Mouse (Mus musculus): ENCODE results near the gene Ankub1.

Ankub1 gene

DNA sequence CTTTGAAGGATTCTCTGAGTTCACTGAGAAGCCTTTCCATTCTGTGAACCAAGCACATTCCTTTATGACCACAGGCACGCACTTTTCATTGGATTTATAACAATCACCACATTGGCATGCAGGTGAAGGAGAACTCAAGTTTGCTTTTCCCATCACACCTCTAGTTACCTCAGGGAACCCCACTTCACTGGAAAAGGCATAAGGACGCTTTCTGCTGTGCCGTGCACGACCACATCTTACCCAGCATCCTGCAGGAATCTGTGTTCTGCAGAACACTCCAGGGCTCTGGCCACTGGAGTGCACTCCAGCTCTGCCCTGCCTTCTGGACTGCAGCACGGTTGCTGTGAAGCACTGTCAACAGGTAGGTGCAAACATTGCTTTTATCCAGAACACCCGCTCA is 55.0 kb downstream of the Ankub1 start:
- WGBS: 88% methylated on average over 6 of the region's 6 CpGs

DNA sequence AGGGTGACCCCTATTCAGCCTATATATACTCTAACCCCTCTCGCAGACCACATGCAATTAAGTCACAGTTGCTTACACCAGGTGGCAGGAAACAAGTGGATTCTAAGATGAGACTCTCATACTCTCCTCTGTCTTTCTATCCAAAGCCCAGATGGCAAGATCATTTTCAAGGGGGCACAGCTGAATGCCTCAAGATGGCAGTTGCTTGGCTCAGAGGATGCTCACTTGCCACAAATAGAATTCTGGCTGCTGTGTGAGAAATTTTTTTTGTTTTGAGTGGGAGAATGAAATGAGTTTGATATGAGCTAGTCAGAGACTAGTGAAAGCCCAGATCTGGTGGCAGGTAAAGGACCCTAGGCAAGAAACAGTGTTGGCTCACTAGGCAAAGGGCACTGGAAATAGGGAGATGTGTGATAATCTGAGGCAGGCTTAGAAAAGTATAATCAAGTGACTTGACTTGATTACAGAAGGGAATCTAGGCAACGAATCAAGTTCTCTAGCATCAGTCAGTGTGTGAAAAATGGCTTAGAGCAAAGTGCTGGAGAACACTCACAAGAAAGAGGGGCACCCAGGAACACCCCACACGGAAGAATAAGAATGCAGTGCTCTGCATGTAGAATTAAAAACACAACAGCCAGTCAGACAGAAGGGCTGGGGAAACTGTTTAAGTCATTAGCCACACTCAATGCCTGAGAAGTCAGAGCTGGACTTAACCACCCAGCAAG is 57.7 kb downstream of the Ankub1 start:
- WGBS: 35% methylated on average over 3 of the region's 3 CpGs

DNA sequence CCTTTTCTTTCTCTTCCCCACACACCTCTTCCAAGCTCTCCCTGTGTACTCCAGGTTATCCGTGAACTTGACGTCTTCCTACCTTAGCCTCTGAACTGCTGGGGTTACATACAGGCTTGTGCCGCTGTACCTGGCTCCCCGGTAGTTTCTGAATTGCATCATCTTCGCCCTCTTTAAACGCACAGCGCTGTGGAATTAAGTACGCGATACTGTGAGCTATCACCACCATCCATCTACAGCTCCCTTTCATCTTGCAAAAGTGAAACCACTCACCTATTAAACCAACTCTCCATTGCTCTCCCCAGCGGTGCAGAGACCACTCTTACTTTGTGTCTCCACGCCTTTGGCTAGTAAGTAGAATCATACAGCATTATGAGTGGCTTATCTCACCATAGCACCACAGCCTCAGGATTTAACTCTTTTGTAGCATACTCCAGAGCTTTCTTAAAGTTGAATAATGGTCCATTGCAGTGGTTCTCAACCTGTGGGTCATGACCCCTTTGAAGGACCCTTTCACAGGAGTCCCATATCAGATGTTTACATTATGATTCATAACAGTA is 65.6 kb downstream of the Ankub1 start:
- WGBS: 92% methylated on average over 11 of the region's 11 CpGs

DNA sequence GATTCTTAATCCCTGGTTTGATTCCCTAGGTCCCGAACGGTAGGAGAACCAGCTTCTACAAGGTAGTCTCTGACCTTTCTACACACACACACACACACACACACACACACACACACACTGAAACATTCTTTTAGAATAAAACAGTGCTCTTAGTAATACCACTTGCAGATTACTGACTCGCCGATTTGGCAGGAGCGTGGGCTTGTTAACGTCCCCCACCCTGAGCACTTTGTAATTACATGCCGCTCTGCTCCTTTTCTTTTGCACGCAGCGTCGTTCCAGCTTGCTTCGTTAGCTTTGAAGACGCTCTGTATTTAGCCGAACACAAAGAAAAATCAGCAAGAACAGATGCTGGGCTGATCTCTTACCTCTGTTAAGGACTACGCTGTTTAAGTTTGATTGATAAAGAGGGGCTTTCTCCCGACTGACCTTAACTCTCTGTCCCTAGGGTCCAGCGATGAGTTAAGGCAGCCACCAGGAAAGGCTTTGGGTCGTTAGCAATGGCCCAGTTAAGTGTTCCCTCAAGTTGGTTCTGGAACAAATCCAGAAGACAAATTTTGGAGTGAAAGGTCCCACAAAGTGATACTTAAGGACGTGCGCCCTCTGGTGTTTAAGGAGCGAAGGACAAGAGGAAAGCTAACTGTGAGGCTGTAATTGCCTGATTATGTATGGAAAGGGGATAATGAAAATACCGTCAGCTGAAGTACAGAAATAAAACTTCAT is 67.2 kb downstream of the Ankub1 start:
- WGBS: 8% methylated on average over 21 of the region's 21 CpGs

DNA sequence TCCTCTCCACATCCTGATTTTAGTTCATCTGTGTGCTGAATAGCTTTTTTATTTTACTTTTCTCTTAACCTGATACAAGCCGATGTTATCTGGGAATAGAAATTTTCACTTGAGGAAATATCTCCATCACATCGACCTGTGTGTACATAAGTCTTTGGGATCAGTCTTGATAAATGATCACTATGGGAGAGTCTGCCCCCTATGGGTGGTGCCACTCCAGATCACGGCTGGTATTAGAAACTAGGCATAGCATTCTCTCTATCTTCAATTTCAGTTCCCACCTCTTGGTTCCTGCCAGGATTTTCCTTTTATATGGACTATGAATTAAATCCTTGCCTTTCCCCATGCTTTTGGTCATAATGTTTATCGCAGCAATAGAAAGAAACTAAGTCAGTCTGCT is 72.9 kb downstream of the Ankub1 start:
- 74% methylated on average over 4 of the region's 4 CpGs for WGBS

DNA sequence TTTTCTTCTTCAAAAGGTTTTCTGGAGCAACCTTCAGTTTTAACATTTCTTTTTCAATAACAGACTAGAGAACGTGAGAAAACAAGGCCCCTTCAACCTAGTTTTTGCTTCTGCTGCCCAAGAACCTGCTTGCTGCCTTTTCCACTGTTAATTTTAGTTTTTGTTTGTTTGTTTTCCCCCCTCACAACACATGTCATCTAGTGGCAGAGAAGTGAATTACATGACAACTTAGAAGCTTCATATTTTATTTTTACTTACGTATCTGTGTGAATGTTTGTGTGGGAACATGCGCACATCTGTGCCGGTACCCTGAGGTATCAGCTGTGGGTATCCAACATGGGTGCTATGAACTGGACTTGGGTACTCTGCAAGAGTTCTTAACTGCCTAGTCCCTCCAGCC is 76.9 kb downstream of the Ankub1 start:
- 80% methylated on average over 4 of the region's 4 CpGs for WGBS

DNA sequence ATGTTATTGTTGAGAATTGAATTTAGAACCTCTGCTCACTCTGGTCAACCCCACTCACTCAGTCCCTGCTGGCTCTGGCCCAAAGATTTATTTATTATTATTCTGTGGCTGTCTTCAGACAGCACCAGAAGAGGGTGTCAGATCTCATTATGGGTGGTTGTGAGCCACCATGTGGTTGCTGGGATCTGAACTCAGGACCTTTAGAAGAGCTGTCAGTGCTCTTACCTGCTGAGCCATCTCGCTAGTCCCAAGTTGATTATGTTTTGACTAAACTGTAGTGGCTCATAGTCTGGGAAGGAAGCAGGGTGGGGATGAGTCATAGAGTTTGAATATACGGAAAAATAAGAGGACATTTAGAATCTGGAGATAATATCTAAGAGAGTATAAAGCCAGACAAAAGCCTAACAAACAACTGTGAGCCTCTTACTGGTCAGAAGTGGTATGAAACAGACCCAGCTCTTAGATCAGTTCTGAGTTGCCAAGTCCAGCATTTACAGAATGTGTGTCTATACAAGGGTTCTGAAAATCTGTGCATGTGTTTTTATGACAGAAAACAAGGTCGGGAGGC is 80.1 kb downstream of the Ankub1 start:
- WGBS: 63% methylated on average over 3 of the region's 3 CpGs

DNA sequence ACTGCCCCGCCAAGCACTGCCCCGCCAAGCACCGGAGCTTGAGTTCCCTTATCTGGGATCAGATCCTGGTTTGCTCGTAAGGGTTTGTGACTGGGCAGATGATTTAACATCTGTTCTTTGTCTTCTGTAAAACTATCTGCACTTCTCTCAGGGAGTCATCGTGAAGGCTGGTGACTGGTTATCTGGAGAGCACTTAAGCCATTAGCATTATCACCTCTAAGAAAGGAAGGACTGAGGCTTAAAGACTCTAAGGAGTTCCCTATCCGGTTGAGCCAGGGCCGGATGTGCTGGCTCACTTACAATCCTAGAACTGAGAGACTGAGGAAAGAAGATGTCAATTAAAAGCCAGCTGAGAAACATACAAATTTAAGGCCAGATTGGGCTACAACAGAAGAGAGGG is 80.8 kb downstream of the Ankub1 start:
- 88% methylated on average over 7 of the region's 7 CpGs for WGBS

All from cerebral cortex, adult 2 months (tissue).